Mouse (Mus musculus): ENCODE measurements at regions not wholly inside any gene's neighbourhood (a gene's known extent, or its start where the extent isn't known, plus 50 kb on each side); places are given as distances from the start of the nearest gene placed in this dataset.

GRCm38 (mm10) chr4:64255253-64255652 is 208.4 kb upstream of the Tnc start:
- no peak overlapping the region for H3K27ac ChIP-seq (replicated peaks)
- no peaks in the 10 kb centered on the region for H3K27me3 ChIP-seq (ENCODE audit: low read depth, poor library complexity, severe bottlenecking)
- DNase-seq (ENCODE audit: low spot score), result no peak
- no peaks in the 10 kb centered on the region for H3K9me3 ChIP-seq (replicated peaks)
- no peaks in the 10 kb centered on the region for H3K36me3 ChIP-seq
- WGBS, result 66% methylated on average over 8 of the region's 8 CpGs
- no peaks in the 10 kb centered on the region for H3K4me1 ChIP-seq
- no peak overlapping the region for H3K4me3 ChIP-seq

- Histone ChIP-seq H3K9me3 (replicated peaks) (no peaks in the 10 kb centered on the region), H3K27me3 (ENCODE audit: low read depth, poor library complexity, severe bottlenecking) (no peaks in the 10 kb centered on the region), H3K27ac (replicated peaks) (no peak overlapping the region), H3K4me3 (no peak overlapping the region), H3K4me1 (no peaks in the 10 kb centered on the region), H3K36me3 (no peaks in the 10 kb centered on the region)
- DNase-seq (ENCODE audit: low spot score), result no peak
- WGBS, result 87% methylated on average over 5 of the region's 5 CpGs
Measured at GRCm38 (mm10) chr4:64250691-64251090, 203.9 kb upstream of the Tnc start.

GRCm38 (mm10) chr4:64238196-64238740 is 191.5 kb upstream of the Tnc start:
- Histone ChIP-seq H3K9me3 (replicated peaks) (no peaks in the 10 kb centered on the region), H3K27me3 (ENCODE audit: low read depth, poor library complexity, severe bottlenecking) (no peaks in the 10 kb centered on the region), H3K4me1 (no peaks in the 10 kb centered on the region), H3K27ac (replicated peaks) (no peak overlapping the region), H3K36me3 (no peaks in the 10 kb centered on the region), H3K4me3 (no peak overlapping the region)
- WGBS, result 86% methylated on average over 5 of the region's 5 CpGs
- DNase-seq (ENCODE audit: low spot score), result no peak

DNA sequence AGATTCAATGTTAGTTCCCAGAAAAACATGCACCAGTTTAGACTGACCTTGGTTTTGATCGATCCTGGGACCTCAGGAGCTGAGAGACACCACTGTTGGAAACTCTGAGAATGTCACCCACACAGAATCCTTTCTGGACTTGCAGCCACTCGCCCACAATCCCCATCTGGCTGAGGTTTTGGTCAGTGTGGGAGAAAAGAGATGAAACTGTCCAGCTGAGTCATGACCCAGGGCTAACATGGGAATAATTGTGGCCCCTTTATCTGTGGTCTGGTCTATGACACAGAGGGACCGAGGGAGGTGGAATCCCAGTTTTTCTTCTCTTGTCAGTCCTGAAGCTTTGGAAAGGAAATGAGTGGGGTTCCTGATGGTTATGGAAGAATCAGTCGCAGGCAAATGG is 188.7 kb upstream of the Tnc start:
- Histone ChIP-seq H3K9me3 (replicated peaks) (no peaks in the 10 kb centered on the region), H3K27ac (replicated peaks) (no peak overlapping the region), H3K4me3 (no peak overlapping the region), H3K36me3 (no peaks in the 10 kb centered on the region), H3K4me1 (no peaks in the 10 kb centered on the region), H3K27me3 (ENCODE audit: low read depth, poor library complexity, severe bottlenecking) (no peaks in the 10 kb centered on the region)
- 86% methylated on average over 4 of the region's 4 CpGs for WGBS
- DNase-seq (ENCODE audit: low spot score), result no peak

DNA sequence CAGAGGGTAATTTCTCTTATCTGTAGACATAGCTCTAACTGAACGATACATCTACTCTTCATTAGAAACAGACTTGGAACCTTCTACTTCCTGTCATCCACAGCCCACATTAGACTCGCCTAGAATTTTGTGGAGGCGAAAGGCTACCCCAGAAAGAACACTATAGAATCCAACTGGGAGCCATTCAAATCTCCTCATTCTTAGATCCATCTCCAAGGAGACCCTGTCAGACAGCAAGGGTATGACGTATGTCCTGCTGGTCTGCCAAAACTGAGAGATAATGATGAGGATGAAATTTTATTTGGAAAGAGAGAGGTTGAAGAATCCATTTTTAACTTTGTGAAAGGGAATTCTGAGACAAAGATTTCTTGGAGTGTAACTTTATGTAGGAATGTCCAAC is 185.3 kb upstream of the Tnc start:
- Histone ChIP-seq H3K4me1 (no peaks in the 10 kb centered on the region), H3K9me3 (replicated peaks) (no peaks in the 10 kb centered on the region), H3K36me3 (no peaks in the 10 kb centered on the region), H3K27me3 (ENCODE audit: low read depth, poor library complexity, severe bottlenecking) (no peaks in the 10 kb centered on the region), H3K27ac (replicated peaks) (no peak overlapping the region), H3K4me3 (no peak overlapping the region)
- 63% methylated on average over 4 of the region's 4 CpGs for WGBS
- DNase-seq (ENCODE audit: low spot score), result no peak

DNA sequence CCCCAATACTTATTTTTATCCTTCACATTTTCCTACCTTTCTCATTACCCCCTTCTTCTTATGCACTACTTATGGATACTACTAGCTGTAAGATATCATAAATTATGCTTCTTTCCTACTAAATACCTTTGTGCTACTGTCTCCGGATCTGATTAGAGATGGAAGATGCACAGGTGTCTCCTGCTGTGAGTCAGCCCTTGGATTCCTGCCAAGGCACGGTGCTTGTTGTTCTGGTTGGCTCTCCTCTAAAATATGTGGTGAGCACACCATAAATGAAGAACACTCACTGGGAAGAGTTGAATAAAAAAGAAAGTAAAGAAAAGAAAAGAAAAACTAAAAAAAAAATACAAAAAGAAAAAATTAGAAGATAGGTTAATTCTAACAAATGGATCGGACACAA is 181.5 kb upstream of the Tnc start:
- WGBS, result 86% methylated on average over 3 of the region's 3 CpGs
- H3K4me3 ChIP-seq, result no peak overlapping the region
- DNase-seq (ENCODE audit: low spot score), result no peak
- H3K27ac ChIP-seq (replicated peaks), result no peak overlapping the region
- H3K4me1 ChIP-seq, result no peaks in the 10 kb centered on the region
- H3K27me3 ChIP-seq (ENCODE audit: low read depth, poor library complexity, severe bottlenecking), result no peaks in the 10 kb centered on the region
- H3K36me3 ChIP-seq, result no peaks in the 10 kb centered on the region
- no peaks in the 10 kb centered on the region for H3K9me3 ChIP-seq (replicated peaks)

GRCm38 (mm10) chr4:64226635-64227034 is 179.8 kb upstream of the Tnc start:
- no peaks in the 10 kb centered on the region for H3K27me3 ChIP-seq (ENCODE audit: low read depth, poor library complexity, severe bottlenecking)
- DNase-seq (ENCODE audit: low spot score), result no peak
- no peaks in the 10 kb centered on the region for H3K4me1 ChIP-seq
- no peak overlapping the region for H3K27ac ChIP-seq (replicated peaks)
- no peak overlapping the region for H3K4me3 ChIP-seq
- H3K9me3 ChIP-seq (replicated peaks), result no peaks in the 10 kb centered on the region
- H3K36me3 ChIP-seq, result no peaks in the 10 kb centered on the region

GRCm38 (mm10) chr4:64224918-64225317 is 178.1 kb upstream of the Tnc start:
- 91% methylated on average over 5 of the region's 5 CpGs for WGBS
- no peaks in the 10 kb centered on the region for H3K36me3 ChIP-seq
- H3K27ac ChIP-seq (replicated peaks), result no peak overlapping the region
- no peaks in the 10 kb centered on the region for H3K9me3 ChIP-seq (replicated peaks)
- H3K27me3 ChIP-seq (ENCODE audit: low read depth, poor library complexity, severe bottlenecking), result no peaks in the 10 kb centered on the region
- H3K4me3 ChIP-seq, result no peak overlapping the region
- DNase-seq (ENCODE audit: low spot score), result no peak
- H3K4me1 ChIP-seq, result no peaks in the 10 kb centered on the region

- Histone ChIP-seq H3K36me3 (no peaks in the 10 kb centered on the region), H3K27me3 (ENCODE audit: low read depth, poor library complexity, severe bottlenecking) (no peaks in the 10 kb centered on the region), H3K27ac (replicated peaks) (no peak overlapping the region), H3K4me3 (no peak overlapping the region), H3K4me1 (no peaks in the 10 kb centered on the region), H3K9me3 (replicated peaks) (no peaks in the 10 kb centered on the region)
- no peak for DNase-seq (ENCODE audit: low spot score)
- WGBS, result 83% methylated on average over 2 of the region's 2 CpGs
Measured at GRCm38 (mm10) chr4:64219802-64220201, 173.0 kb upstream of the Tnc start.

DNA sequence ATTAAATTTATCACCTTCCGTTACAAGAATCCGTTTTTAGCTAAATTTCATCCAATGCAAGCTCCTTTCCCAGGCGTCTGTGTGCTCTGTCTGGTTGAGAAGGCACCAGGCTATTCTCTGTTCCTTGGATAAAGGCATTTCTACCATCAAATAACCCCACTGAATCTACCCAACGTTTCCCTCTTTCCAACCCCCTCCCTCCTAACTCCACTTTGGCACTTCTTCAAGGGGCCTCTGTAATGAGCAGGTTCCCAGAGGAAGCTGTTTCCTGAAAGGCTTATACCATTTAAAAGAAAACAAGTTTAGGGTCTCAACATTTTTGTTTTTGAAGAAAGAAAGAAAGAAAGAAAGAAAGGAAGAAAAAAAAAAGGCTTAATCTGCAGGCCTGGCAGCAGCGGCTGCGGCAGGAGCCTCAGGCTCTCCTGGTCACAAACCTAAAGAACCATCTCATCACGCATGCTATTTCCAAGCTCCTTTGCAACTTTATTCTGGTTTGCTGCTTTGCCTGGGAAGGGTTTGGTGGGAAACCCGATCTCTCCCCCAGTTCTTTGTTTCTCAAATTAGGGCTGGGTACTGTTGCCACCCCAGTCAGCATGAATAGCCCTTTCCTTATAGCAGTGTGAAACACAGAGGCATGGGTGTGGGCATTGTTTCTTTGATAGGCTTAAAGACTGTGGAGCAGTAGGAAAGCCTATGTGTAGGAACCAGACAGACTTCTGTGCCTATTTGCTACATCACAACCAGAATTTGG is 160.5 kb upstream of the Tnc start:
- H3K27me3 ChIP-seq (ENCODE audit: low read depth, poor library complexity, severe bottlenecking), result no peaks in the 10 kb centered on the region
- no peak for DNase-seq (ENCODE audit: low spot score)
- no peaks in the 10 kb centered on the region for H3K36me3 ChIP-seq
- no peak overlapping the region for H3K4me3 ChIP-seq
- H3K4me1 ChIP-seq, result peaks cover 7% of the 10 kb centered on the region
- H3K9me3 ChIP-seq (replicated peaks), result no peaks in the 10 kb centered on the region
- no peak overlapping the region for H3K27ac ChIP-seq (replicated peaks)
- 37% methylated on average over 8 of the region's 8 CpGs for WGBS

DNA sequence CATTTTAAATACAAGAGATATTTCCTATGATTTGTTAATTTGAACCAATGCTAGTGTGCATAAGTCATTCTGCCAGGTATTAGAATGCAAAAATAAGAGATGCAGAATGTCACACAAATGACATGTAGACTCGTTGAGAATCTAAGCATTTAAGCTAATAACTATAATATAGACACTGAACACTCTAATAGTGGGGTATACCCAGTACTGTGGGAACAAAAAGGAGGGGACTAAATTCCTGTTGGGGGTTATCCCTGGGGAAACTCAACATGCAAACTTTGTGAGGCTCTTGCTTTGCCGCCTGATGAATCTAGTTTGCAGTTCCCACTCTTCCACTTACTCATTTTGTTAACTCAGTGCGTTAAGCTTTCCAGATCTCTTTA is 154.0 kb upstream of the Tnc start:
- H3K27me3 ChIP-seq (ENCODE audit: low read depth, poor library complexity, severe bottlenecking), result no peaks in the 10 kb centered on the region
- WGBS, result 96% methylated on average over 3 of the region's 3 CpGs
- H3K4me1 ChIP-seq, result no peaks in the 10 kb centered on the region
- H3K4me3 ChIP-seq, result no peak overlapping the region
- H3K36me3 ChIP-seq, result no peaks in the 10 kb centered on the region
- no peak overlapping the region for H3K27ac ChIP-seq (replicated peaks)
- DNase-seq (ENCODE audit: low spot score), result no peak
- no peaks in the 10 kb centered on the region for H3K9me3 ChIP-seq (replicated peaks)

DNA sequence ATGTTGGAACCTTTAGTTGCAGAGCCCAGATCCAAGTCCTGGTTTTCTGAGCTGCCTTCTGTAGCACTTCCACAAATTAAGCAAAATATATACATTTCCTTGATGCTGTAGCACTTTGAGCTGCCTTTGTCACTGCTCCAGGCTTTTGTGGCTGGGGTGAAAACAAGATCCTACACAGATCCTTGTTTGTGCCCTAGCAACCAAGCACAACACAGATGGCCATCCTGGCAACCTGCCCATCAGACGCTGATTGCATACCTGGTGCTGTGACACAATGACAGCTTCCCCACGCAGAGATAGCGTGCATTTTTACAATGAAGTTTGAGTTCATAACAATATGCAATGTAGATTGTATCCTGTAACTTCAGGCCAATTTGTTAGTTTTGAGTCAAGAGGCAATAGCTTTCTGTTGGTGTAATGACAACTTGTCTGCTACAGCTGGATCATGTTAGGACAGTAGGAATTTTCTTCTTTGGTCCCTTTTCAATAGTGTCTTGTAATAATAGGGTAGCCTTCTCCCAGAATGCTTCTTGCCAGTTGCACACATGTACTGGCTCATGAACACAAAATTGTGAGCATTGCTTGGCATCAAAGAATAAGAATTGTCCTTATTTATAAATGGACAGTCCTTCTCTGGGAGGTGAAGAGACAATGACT is 153.5 kb upstream of the Tnc start:
- H3K4me1 ChIP-seq, result no peaks in the 10 kb centered on the region
- no peak overlapping the region for H3K4me3 ChIP-seq
- no peaks in the 10 kb centered on the region for H3K9me3 ChIP-seq (replicated peaks)
- no peak overlapping the region for H3K27ac ChIP-seq (replicated peaks)
- no peaks in the 10 kb centered on the region for H3K27me3 ChIP-seq (ENCODE audit: low read depth, poor library complexity, severe bottlenecking)
- WGBS, result 88% methylated on average over 3 of the region's 3 CpGs
- DNase-seq (ENCODE audit: low spot score), result no peak
- no peaks in the 10 kb centered on the region for H3K36me3 ChIP-seq

DNA sequence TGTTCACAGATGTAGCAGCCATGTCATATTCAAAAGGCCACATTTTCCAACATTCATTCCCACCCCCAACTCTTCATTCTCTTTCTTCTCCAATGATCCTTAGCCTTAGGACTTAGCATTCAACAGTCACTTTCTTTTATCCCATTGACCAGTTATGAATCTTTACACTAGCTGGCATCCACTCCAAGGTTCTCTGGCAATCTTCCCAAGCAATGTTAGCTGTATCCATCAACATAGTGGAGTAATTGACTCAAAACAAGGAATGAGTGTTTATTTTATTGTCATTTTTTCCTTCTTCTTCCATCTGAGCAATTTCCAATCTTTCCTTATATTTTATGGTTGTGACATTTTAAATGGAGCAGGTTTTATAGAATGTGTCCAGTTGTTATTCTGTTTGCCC is 138.2 kb upstream of the Tnc start:
- no peaks in the 10 kb centered on the region for H3K36me3 ChIP-seq

More for the DNA sequence above, 138.2 kb upstream of the Tnc start:
- H3K4me3 ChIP-seq, result no peak overlapping the region
- H3K9me3 ChIP-seq (replicated peaks), result no peaks in the 10 kb centered on the region
- DNase-seq (ENCODE audit: low spot score), result no peak
- no peak overlapping the region for H3K27ac ChIP-seq (replicated peaks)
- no peaks in the 10 kb centered on the region for H3K27me3 ChIP-seq (ENCODE audit: low read depth, poor library complexity, severe bottlenecking)
- H3K4me1 ChIP-seq, result no peaks in the 10 kb centered on the region

Data from midbrain, embryonic 10.5 days (tissue).